Mouse (Mus musculus): ENCODE measurements around the gene 9530077C05Rik. TPM values are rescaled to one million over a fixed set of nuclear protein-coding genes. Genes with fewer than 3 reads are reported as not detected.

Gene 9530077C05Rik
- polyA plus RNA-seq, 1 experiment from 2014 or later = 1.2 TPM

Other genes with a start within 250 kb of the 9530077C05Rik start
- gene Zfp872, start 223.4 kb upstream of the 9530077C05Rik start, polyA plus RNA-seq (2015; fragmentation: Nextera tagmentation; extraction: Ambion mirVana) = 0.09 TPM in 1 of 2 replicates, not detected in the other
- 6.7 and 7.4 TPM in 2 replicates for gene Zfp809, start 185.8 kb upstream of the 9530077C05Rik start, polyA plus RNA-seq (2015; fragmentation: Nextera tagmentation; extraction: Ambion mirVana)
- gene Zfp599, start 151.6 kb upstream of the 9530077C05Rik start, polyA plus RNA-seq (2015; fragmentation: Nextera tagmentation; extraction: Ambion mirVana) = 1.0 and 1.3 TPM in 2 replicates
- 2.7 and 2.8 TPM in 2 replicates for gene Zfp810, start 103.9 kb upstream of the 9530077C05Rik start, polyA plus RNA-seq (2015; fragmentation: Nextera tagmentation; extraction: Ambion mirVana)
- 29.7 and 29.9 TPM in 2 replicates for gene Anln, start 22.3 kb upstream of the 9530077C05Rik start, polyA plus RNA-seq (2015; fragmentation: Nextera tagmentation; extraction: Ambion mirVana)
- not detected in 2 replicates for gene Gm17545, start 42.8 kb downstream of the 9530077C05Rik start, polyA plus RNA-seq (2015; fragmentation: Nextera tagmentation; extraction: Ambion mirVana)
- 25.1 and 25.3 TPM in 2 replicates for gene Rp9, start 58.2 kb downstream of the 9530077C05Rik start, polyA plus RNA-seq (2015; fragmentation: Nextera tagmentation; extraction: Ambion mirVana)
- gene Bbs9, start 64.2 kb downstream of the 9530077C05Rik start, polyA plus RNA-seq (2015; fragmentation: Nextera tagmentation; extraction: Ambion mirVana) = 2.5 and 3.1 TPM in 2 replicates

Measured in liver, embryonic 16.5 days (tissue).